Mouse (Mus musculus) CH12.LX (cell line): ENCODE measurements around the gene Bok. TPM values are rescaled to one million over a fixed set of nuclear protein-coding genes. Genes with fewer than 3 reads are reported as not detected.

ENCODE experiments used
- DNase-seq: peaks from one replicate; pipeline ENCODE4 v3.0.0-alpha.2; 2013; ENCODE audit errors: extremely low read depth
- H3K27ac ChIP-seq: 2 replicates; pipeline ENCODE4 v1.5.1; 2012; ENCODE audit warnings: low read depth, mild to moderate bottlenecking, control low read depth, moderate library complexity; ENCODE audit not compliant: insufficient read depth
- H3K27me3 ChIP-seq: replicated peaks from 2 replicates; pipeline ENCODE3; 2012; ENCODE audit warnings: inconsistent platforms
- H3K36me3 ChIP-seq, 2 experiments: replicated peaks in 1 of 2; 2 replicates each; pipeline versions ENCODE3 to v1.6.1; 2012; ENCODE audit warnings: inconsistent platforms in 1 of 2, low read length in 1 of 2, mild to moderate bottlenecking in 1 of 2, mixed read lengths in 1 of 2, moderate library complexity in 1 of 2; ENCODE audit not compliant: control insufficient read depth in 1 of 2, insufficient read depth in 1 of 2
- H3K4me1 ChIP-seq, 2 experiments: 2 replicates each; pipeline ENCODE4 v1.6.1; 2012; ENCODE audit warnings: inconsistent platforms in 1 of 2, moderate library complexity in 1 of 2; ENCODE audit not compliant: insufficient read depth in 2 of 2, control insufficient read depth in 1 of 2
- H3K4me2 ChIP-seq: 2 replicates; pipeline ENCODE4 v1.6.1; 2012; ENCODE audit warnings: low read depth, mild to moderate bottlenecking, control low read depth; ENCODE audit not compliant: poor library complexity, insufficient read depth, severe bottlenecking
- H3K4me3 ChIP-seq, 3 experiments: fragments of 150-350 bp in 1 of 3; sonication (generic) in 1 of 3; replicated peaks in 1 of 3; 2 replicates each; pipeline versions ENCODE3 to v1.5.1; 2011 to 2012; ENCODE audit warnings: low read depth in 2 of 3, low read length in 2 of 3, mild to moderate bottlenecking in 2 of 3, moderate library complexity in 2 of 3, control low read depth in 1 of 3, improper control_type of control experiment in 1 of 3, inconsistent platforms in 1 of 3, mixed read lengths in 1 of 3; ENCODE audit not compliant: poor library complexity in 1 of 3
- H3K79me2 ChIP-seq: replicated peaks from 2 replicates; pipeline ENCODE4 v1.6.1; 2012; ENCODE audit warnings: mild to moderate bottlenecking, moderate library complexity; ENCODE audit not compliant: control insufficient read depth, poor library complexity, insufficient read depth, severe bottlenecking; ENCODE audit errors: extremely low read depth
- H3K9ac ChIP-seq: 2 replicates; pipeline ENCODE4 v1.6.1; 2012; ENCODE audit warnings: low read depth, mild to moderate bottlenecking, control low read depth, moderate library complexity; ENCODE audit not compliant: insufficient read depth
- H3K9me3 ChIP-seq: replicated peaks from 2 replicates; pipeline ENCODE3; 2012; ENCODE audit warnings: low read length, inconsistent platforms, mixed read lengths
- CHD1 ChIP-seq: IDR thresholded peaks from 2 replicates; pipeline ENCODE4 v1.6.1; 2012; ENCODE audit warnings: low read depth, low read length, improper control_type of control experiment, inconsistent platforms
- CHD2 ChIP-seq: IDR thresholded peaks from 2 replicates; pipeline ENCODE4 v1.6.1; 2011; ENCODE audit warnings: low read length, improper control_type of control experiment
- E2F4 ChIP-seq: IDR thresholded peaks from 2 replicates; pipeline ENCODE4 v1.6.1; 2011; ENCODE audit warnings: low read depth, low read length, improper control_type of control experiment; ENCODE audit not compliant: insufficient replicate concordance
- EP300 ChIP-seq: IDR thresholded peaks from 2 replicates; pipeline ENCODE4 v1.6.1; 2011; ENCODE audit warnings: low read length, improper control_type of control experiment
- HCFC1 ChIP-seq: IDR thresholded peaks from 2 replicates; pipeline ENCODE4 v1.6.1; 2012; ENCODE audit warnings: low read depth, mild to moderate bottlenecking, inconsistent platforms, low read length, improper control_type of control experiment
- JUN ChIP-seq: IDR thresholded peaks from 2 replicates; pipeline ENCODE4 v1.6.1; 2011; ENCODE audit warnings: low read depth, mild to moderate bottlenecking, low read length, improper control_type of control experiment, moderate library complexity; ENCODE audit not compliant: insufficient read depth
- JUND ChIP-seq: conservative IDR thresholded peaks from 2 replicates; pipeline ENCODE4 v1.6.1; 2011; ENCODE audit warnings: low read depth, low read length, improper control_type of control experiment
- MAFK ChIP-seq: IDR thresholded peaks from 2 replicates; pipeline ENCODE4 v1.6.1; 2011; ENCODE audit warnings: low read length, improper control_type of control experiment; ENCODE audit not compliant: insufficient replicate concordance
- MAX ChIP-seq: IDR thresholded peaks from 2 replicates; pipeline ENCODE4 v1.6.1; 2011; ENCODE audit warnings: low read length, improper control_type of control experiment
- MAZ ChIP-seq: IDR thresholded peaks from 2 replicates; pipeline ENCODE4 v1.6.1; 2012; ENCODE audit warnings: low read depth, mild to moderate bottlenecking, inconsistent platforms, low read length, improper control_type of control experiment, moderate library complexity
- MXI1 ChIP-seq: IDR thresholded peaks from 2 replicates; pipeline ENCODE4 v1.6.1; 2011; ENCODE audit warnings: mild to moderate bottlenecking, low read depth, low read length, improper control_type of control experiment
- NRF1 ChIP-seq: IDR thresholded peaks from 2 replicates; pipeline ENCODE4 v1.6.1; 2014; ENCODE audit warnings: low read depth, mild to moderate bottlenecking, inconsistent platforms, low read length, improper control_type of control experiment, moderate library complexity
- POLR2A ChIP-seq: IDR thresholded peaks from 2 replicates; pipeline ENCODE4 v1.6.1; 2011; ENCODE audit warnings: low read depth, mild to moderate bottlenecking, improper control_type of control experiment, low read length
- SMC3 ChIP-seq: IDR thresholded peaks from 2 replicates; pipeline ENCODE4 v1.6.1; 2011; ENCODE audit warnings: low read depth, low read length, improper control_type of control experiment
- TBP ChIP-seq: conservative IDR thresholded peaks from 2 replicates; pipeline ENCODE4 v1.6.1; 2011; ENCODE audit warnings: low read depth, low read length, improper control_type of control experiment
- TCF12 ChIP-seq: IDR thresholded peaks from 2 replicates; pipeline ENCODE4 v1.6.1; 2014; ENCODE audit warnings: low read depth, mild to moderate bottlenecking, inconsistent platforms, low read length, improper control_type of control experiment
- UBTF ChIP-seq: IDR thresholded peaks from 2 replicates; pipeline ENCODE4 v1.6.1; 2012; ENCODE audit warnings: low read depth, mild to moderate bottlenecking, inconsistent platforms, low read length, improper control_type of control experiment, moderate library complexity
- USF1 ChIP-seq: IDR thresholded peaks from 2 replicates; pipeline ENCODE4 v1.6.1; 2014; ENCODE audit warnings: low read depth, mild to moderate bottlenecking, inconsistent platforms, low read length, improper control_type of control experiment
- ZC3H11A ChIP-seq: IDR thresholded peaks from 2 replicates; pipeline ENCODE4 v1.6.1; 2012; ENCODE audit warnings: low read depth, mild to moderate bottlenecking, inconsistent platforms, low read length, improper control_type of control experiment
- ZKSCAN1 ChIP-seq: IDR thresholded peaks from 2 replicates; pipeline ENCODE4 v1.6.1; 2012; ENCODE audit warnings: low read depth, inconsistent platforms, low read length, improper control_type of control experiment, borderline replicate concordance
- ZMIZ1 ChIP-seq: IDR thresholded peaks from 2 replicates; pipeline ENCODE4 v1.6.1; 2012; ENCODE audit warnings: low read depth, mild to moderate bottlenecking, inconsistent platforms, low read length, improper control_type of control experiment
- dilution Hi-C: fragments of 300-500 bp; cut with MboI; formaldehyde crosslinking; loops from 2 replicates; pipeline ENCODE4 v1.14.3; 2020; ENCODE audit warnings: low sequenced_read_pairs; ENCODE audit not compliant: extremely low pct_unique_long_range_greater_than_20kb, extremely low pct_ligation_motif_present
- in situ Hi-C: fragments of 300-500 bp; cut with MboI; formaldehyde crosslinking; loops from 3 replicates; pipeline ENCODE4 v1.14.3; 2019; ENCODE audit warnings: low sequenced_read_pairs, low pct_ligation_motif_present, low pct_unique_long_range_greater_than_20kb, mixed read lengths
- polyA plus RNA-seq: library from polyadenylated mRNA; unstranded; fragments of >175 nt; gene quantifications from 2 replicates; pipeline ENCODE4 v1.2.1, GENCODE M21; 2012; ENCODE audit warnings: low read depth; ENCODE audit not compliant: insufficient read length
- total RNA-seq, 2 experiments: library from RNA; depleted of rRNA; stranded (reverse); fragments of 300-350 nt in 1 of 2; fragments of >200 nt in 1 of 2; gene quantifications; 2 replicates each; pipeline ENCODE4 v1.2.3; 2012 to 2014

Gene Bok
- total and polyA plus RNA-seq, 3 experiments: 0.08 TPM; not detected in 2

- H3K9ac ChIP-seq: no peak overlapping the region
- no peaks in the 10 kb centered on the region for H3K9me3 ChIP-seq
- in situ Hi-C loops (no loop called here), dilution Hi-C loops (no loop called here)
- no peak overlapping the region for H3K4me3 ChIP-seq
- H3K4me2 ChIP-seq: no peak overlapping the region
- H3K79me2 ChIP-seq: no peaks in the 10 kb centered on the region
- DNase-seq: no peak
- no peak overlapping the region for H3K27ac ChIP-seq
- peaks cover 0 to 19% of the 10 kb centered on the region in 2 experiments; a peak in 2 of 4 replicates for H3K4me1 ChIP-seq
- H3K27me3 ChIP-seq: no peaks in the 10 kb centered on the region
- TF ChIP-seq TCF12: no peak
- no peak for TF ChIP-seq SMC3
- TF ChIP-seq POLR2A: no peak
- no peak for TF ChIP-seq ZC3H11A
- TF ChIP-seq E2F4: no peak
- no peak for TF ChIP-seq ZKSCAN1
- TF ChIP-seq CHD1: no peak
- peaks cover 5 to 28% of the 10 kb centered on the region in 2 experiments for H3K36me3 ChIP-seq
Measured at GRCm38 (mm10) chr1:93699159-93699558, 13.7 kb downstream of the Bok start.

- H3K4me2 ChIP-seq: no peak overlapping the region
- H3K9ac ChIP-seq: no peak overlapping the region
- DNase-seq: no peak
- no peak for TF ChIP-seq JUND
- no peak for TF ChIP-seq MXI1
- TF ChIP-seq TBP: no peak
- no peak for TF ChIP-seq USF1
- TF ChIP-seq ZC3H11A: no peak
- no peak for TF ChIP-seq HCFC1
- TF ChIP-seq NRF1: no peak
- no peak for TF ChIP-seq ZKSCAN1
- no peak for TF ChIP-seq EP300
- no peak for TF ChIP-seq ZMIZ1
- no peak for TF ChIP-seq MAZ
- no peak for TF ChIP-seq MAX
- no peak for TF ChIP-seq MAFK
- no peak for TF ChIP-seq UBTF
- TF ChIP-seq CHD2: no peak
- TF ChIP-seq POLR2A: no peak
- no peak for TF ChIP-seq JUN
- TF ChIP-seq E2F4: no peak
- no peak for TF ChIP-seq SMC3
- TF ChIP-seq, all 38 proteins: peak for 0
- no peaks in the 10 kb centered on the region for H3K27me3 ChIP-seq
- H3K4me1 ChIP-seq: peaks cover 0 to 19% of the 10 kb centered on the region in 2 experiments; a peak in 2 of 4 replicates
- in situ Hi-C loops (loop anchor here (25.0 kb wide), 1 partner anchor 515 kb away; no protein-coding TSS in a partner anchor), dilution Hi-C loops (no loop called here)
- H3K36me3 ChIP-seq: peaks cover 26 to 54% of the 10 kb centered on the region in 2 experiments
- no peak overlapping the region for H3K4me3 ChIP-seq
- no peaks in the 10 kb centered on the region for H3K9me3 ChIP-seq
- no peak overlapping the region for H3K27ac ChIP-seq
- H3K79me2 ChIP-seq: no peaks in the 10 kb centered on the region
Measured at GRCm38 (mm10) chr1:93702106-93702505, 16.6 kb downstream of the Bok start.
